20 mouse cellular contexts compared by ENCODE assay signal in genomic region chr11:61839182-61839581, GRCm38 (mm10). TPM values are rescaled to one million over a fixed set of nuclear protein-coding genes. Genes with fewer than 3 reads are reported as not detected.
A peak's percentile ranks its signal among the peaks of the same experiment; 100 is the strongest.
DNase-seq lines count a peak whose midpoint lies in the region; ATAC-seq and TF ChIP-seq lines count a peak whose summit lies in the region.
"Had no signal": no experiment of that assay in that cellular context is flagged by ENCODE, and none has a peak within 500 bp of the region (broad histone marks: within the 10 kb centered on the region; RNA-seq: fewer than 3 reads in every experiment).

No protein-coding gene starts in this region.

- peaks cover 0 to 21% of the 10 kb centered on the region in 2 experiments; a peak in 3 of 4 replicates for H3K36me3 ChIP-seq in MEL (ENCODE audit: control insufficient read depth in 1 of 2, insufficient read depth in 2 of 2, low read length in 2 of 2)

- no peak overlapping the region for H3K4me3 ChIP-seq in MEL (ENCODE audit: control insufficient read depth in 1 of 2, insufficient read depth in 1 of 2, low read depth in 2 of 2, low read length in 2 of 2)
- H3K4me3 ChIP-seq in bone marrow macrophage, adult 2 months (ENCODE audit: insufficient read depth, low read length), result peak overlapping the region; percentile 26; the same call in 1 of the 2 replicates
- H3K4me3 ChIP-seq: embryonic facial prominence, embryonic 10.5 days; embryonic facial prominence, embryonic 12.5 days; forebrain, embryonic 13.5 days; forebrain, embryonic 15.5 days had no signal

- DNase-seq in MEL (ENCODE audit: low read depth, low spot score), result peak; percentile 55
- DNase-seq in cerebellum, adult 11-12 months, result no peak
- no peak for DNase-seq in adrenal gland, adult 8-10 months
- no peak for DNase-seq in kidney, adult 8-10 months
- DNase-seq: adrenal gland, postnatal 10 days; adrenal gland, postnatal 25 days; cerebellum, adult 18-20 months; cerebellum, adult 8-10 months; cerebellum, adult 9-11 months; cerebellum, postnatal 14 days; cerebellum, postnatal 36 days; forebrain, postnatal 0 days had no signal

- no peaks in the 10 kb centered on the region for H3K27me3 ChIP-seq in MEL (ENCODE audit: control insufficient read depth in 1 of 2, insufficient read depth in 2 of 2, low read length in 2 of 2)
- H3K27me3 ChIP-seq: embryonic facial prominence, embryonic 12.5 days; forebrain, embryonic 13.5 days; forebrain, embryonic 15.5 days; Patski had no signal

- H3K27ac ChIP-seq in MEL (ENCODE audit: control insufficient read depth, low read depth, low read length), result no peak overlapping the region
- H3K27ac ChIP-seq in bone marrow macrophage, adult 2 months (ENCODE audit: insufficient read depth, low read depth, low read length), result peak overlapping the region; percentile 97
- H3K27ac ChIP-seq: embryonic facial prominence, embryonic 10.5 days; embryonic facial prominence, embryonic 12.5 days; forebrain, embryonic 13.5 days; forebrain, embryonic 15.5 days had no signal

- TF ChIP-seq EP300 in MEL (IDR thresholded peaks at IDR 0.05; ENCODE audit: low read depth in 1 of 2, low read length in 2 of 2), result peak in 1 of 2 experiments; percentile 29; a peak in 1 of 4 replicates

- no peaks in the 10 kb centered on the region for H3K79me2 ChIP-seq in MEL (ENCODE audit: control insufficient read depth, insufficient read depth, low read length, poor library complexity)

- peak; percentile 52; the same call in 1 of the 2 replicates for ATAC-seq in granulocyte monocyte progenitor cell, adult 5-6 weeks (replicated peaks; ENCODE audit: poor library complexity, severe bottlenecking)
- ATAC-seq in megakaryocyte, adult 5-6 weeks (ENCODE audit: poor library complexity, severe bottlenecking), result 0 out of 2 replicates have a peak, but pooled peaks have one; percentile 21
- ATAC-seq: forebrain, embryonic 13.5 days; forebrain, embryonic 15.5 days; forebrain, postnatal 0 days; Patski had no signal

- no peak for TF ChIP-seq POLR2A in MEL (IDR thresholded peaks at IDR 0.05; ENCODE audit: control insufficient read depth in 1 of 2, insufficient read depth in 1 of 2, low read depth in 1 of 2, low read length in 2 of 2, poor library complexity in 1 of 2)
- TF ChIP-seq POLR2A in bone marrow macrophage, adult 2 months (IDR thresholded peaks at IDR 0.05; ENCODE audit: borderline replicate concordance, low read depth, low read length), result no peak

- H3K9me3 ChIP-seq in MEL (replicated peaks; ENCODE audit: insufficient read depth, low read length), result no peaks in the 10 kb centered on the region
- H3K9me3 ChIP-seq: embryonic facial prominence, embryonic 10.5 days; embryonic facial prominence, embryonic 12.5 days; forebrain, embryonic 13.5 days; forebrain, embryonic 15.5 days had no signal

- peaks cover 7 to 25% of the 10 kb centered on the region in 2 experiments for H3K4me1 ChIP-seq in MEL (ENCODE audit: control insufficient read depth in 1 of 2, insufficient read depth in 2 of 2, low read length in 2 of 2)
- peaks cover 30% of the 10 kb centered on the region for H3K4me1 ChIP-seq in bone marrow macrophage, adult 2 months (ENCODE audit: control insufficient read depth, insufficient read depth, low read length)
- H3K4me1 ChIP-seq: embryonic facial prominence, embryonic 10.5 days; embryonic facial prominence, embryonic 12.5 days; forebrain, embryonic 13.5 days; forebrain, embryonic 15.5 days had no signal

- TF ChIP-seq CTCF in MEL (IDR thresholded peaks at IDR 0.05 in 2 of 3, conservative IDR thresholded peaks at IDR 0.05 in 1 of 3; ENCODE audit: control insufficient read depth in 1 of 3, insufficient read depth in 1 of 3, low read depth in 2 of 3, low read length in 3 of 3, poor library complexity in 1 of 3, severe bottlenecking in 1 of 3), result no peak
- no peak for TF ChIP-seq CTCF in bone marrow macrophage, adult 2 months (IDR thresholded peaks at IDR 0.05; ENCODE audit: low read depth, low read length)

- no peak overlapping the region for H3K9ac ChIP-seq in MEL (ENCODE audit: control insufficient read depth, low read depth, low read length, poor library complexity, severe bottlenecking)
- H3K9ac ChIP-seq: embryonic facial prominence, embryonic 12.5 days; forebrain, embryonic 13.5 days; forebrain, embryonic 15.5 days; forebrain, postnatal 0 days had no signal

- no peak for TF ChIP-seq RAD21 in MEL (IDR thresholded peaks at IDR 0.05; ENCODE audit: low read depth, low read length)

TF ChIP-seq in MEL, 35 proteins besides CTCF, POLR2A, EP300 and RAD21:
- no peak for TF ChIP-seq BHLHE40 (IDR thresholded peaks at IDR 0.05; ENCODE audit: borderline replicate concordance, low read depth, low read length)
- TF ChIP-seq POLR2AphosphoS5 (IDR thresholded peaks at IDR 0.05; ENCODE audit: borderline replicate concordance, low read depth, low read length), result no peak
- peak; percentile 47 for TF ChIP-seq RCOR1 (IDR thresholded peaks at IDR 0.05; ENCODE audit: low read depth, low read length)

RNA-seq across cellular contexts. Expression of gene Ulk2, which starts 15.7 kb away (rescaled TPM):
- total RNA-seq in MEL (2012; rRNA removed), result 7.2 and 9.4 TPM in 2 replicates
- 10 to 100 TPM in 1 of 2 experiments, not detected in 1; 10.3 TPM for polyA plus RNA-seq in MEL (2012; ENCODE audit: insufficient read depth in 1 of 2, insufficient read length in 2 of 2, low read depth in 1 of 2, low replicate concordance in 2 of 2, missing spikeins in 1 of 2)
- 41.3 and 47.7 TPM in 2 replicates for polyA plus RNA-seq in bone marrow macrophage, adult 2 months (2012; ENCODE audit: insufficient read depth, insufficient read length, missing spikeins)
- 13.0 and 20.0 TPM in 2 replicates for total RNA-seq in granulocyte monocyte progenitor cell, adult 5-6 weeks (2014; fragmentation: Nextera tagmentation)
- 7.8 and 21.0 TPM in 2 replicates for total RNA-seq in granulocyte monocyte progenitor cell, adult 5-6 weeks (2017)
- 17.5 and 22.7 TPM in 2 replicates for total RNA-seq in megakaryocyte, adult 5-6 weeks (2015)
- 16.5 and 19.8 TPM in 2 replicates for total RNA-seq in megakaryocyte, adult 5-6 weeks (2017)
- total RNA-seq in adrenal gland, adult 8-10 months (2022), result 10 to 100 TPM; 32.9 to 41.0 (median 38.6) TPM
